Mouse (Mus musculus) forebrain, embryonic 11.5 days (tissue): ENCODE measurements around the gene Prkch. TPM values are rescaled to one million over a fixed set of nuclear protein-coding genes. Genes with fewer than 3 reads are reported as not detected.

Experiments
- ATAC-seq: fragments of 200-750 bp; cut with Nextera tagmentation; replicated peaks from 2 replicates; pipeline ENCODE4 v1.8.0; 2017; ENCODE audit warnings: moderate TSS enrichment; ENCODE audit not compliant: low FRiP score
- DNase-seq: peaks from one replicate; pipeline ENCODE4 v3.0.0-alpha.2; 2017; ENCODE audit warnings: low spot score
- H3K27ac ChIP-seq: fragments of 300-500 bp; sonication (generic); 2 replicates; pipeline ENCODE4 v1.5.1; 2014; ENCODE audit warnings: low read depth, low read length
- H3K27me3 ChIP-seq: fragments of 300-500 bp; sonication (generic); 2 replicates; pipeline ENCODE4 v1.6.1; 2014; ENCODE audit warnings: mild to moderate bottlenecking, low read length, mixed read lengths; ENCODE audit not compliant: control insufficient read depth, insufficient read depth
- H3K36me3 ChIP-seq: fragments of 300-500 bp; sonication (generic); 2 replicates; pipeline ENCODE4 v1.6.1; 2014; ENCODE audit warnings: mild to moderate bottlenecking, low read length, moderate library complexity, mixed read lengths; ENCODE audit not compliant: control insufficient read depth, insufficient read depth
- H3K4me1 ChIP-seq: fragments of 300-500 bp; sonication (generic); replicated peaks from 2 replicates; pipeline ENCODE4 v1.6.1; 2014; ENCODE audit warnings: low read length, mixed read lengths; ENCODE audit not compliant: control insufficient read depth, insufficient read depth
- H3K4me2 ChIP-seq: fragments of 300-500 bp; sonication (generic); 2 replicates; pipeline ENCODE4 v1.6.1; 2014; ENCODE audit warnings: low read depth, mild to moderate bottlenecking, low read length, moderate library complexity, mixed read lengths; ENCODE audit not compliant: severe bottlenecking
- H3K4me3 ChIP-seq: fragments of 300-500 bp; sonication (generic); 2 replicates; pipeline ENCODE4 v1.5.1; 2014; ENCODE audit warnings: low read depth, low read length
- H3K9ac ChIP-seq: fragments of 300-500 bp; sonication (generic); 2 replicates; pipeline ENCODE4 v1.6.1; 2014; ENCODE audit warnings: low read length
- H3K9me3 ChIP-seq: fragments of 300-500 bp; sonication (generic); 2 replicates; pipeline ENCODE4 v1.6.1; 2016; ENCODE audit warnings: low read length, mixed read lengths; ENCODE audit not compliant: control insufficient read depth
- WGBS: fragments of 180-500 bp; shearing (Covaris S2); extraction: QIAGEN DNeasy Blood & Tissue Kit; methylation state at CpG from one replicate; pipeline ENCODE4 v1.1.7; 2014; 5-methylcytosine and 5-hydroxymethylcytosine counted together
- polyA plus RNA-seq: library from polyadenylated mRNA; unstranded; fragments of >200 nt; fragmentation: Nextera tagmentation; extraction: Ambion mirVana; gene quantifications from 2 replicates; pipeline ENCODE4 v1.2.1, GENCODE M21; 2014

The Prkch gene
- polyA plus RNA-seq, 1 experiment from 2014 or later, result 5.6 TPM

- H3K9me3 ChIP-seq, result no peaks in the 10 kb centered on the region
Measured at GRCm38 (mm10) chr12:73723067-73723466, 138.5 kb downstream of the Prkch start.

GRCm38 (mm10) chr12:73723887-73724286 lies 139.3 kb downstream of the Prkch start:
- H3K27me3 ChIP-seq, result no peaks in the 10 kb centered on the region

More at GRCm38 (mm10) chr12:73723067-73723466, 138.5 kb downstream of the Prkch start:
- WGBS, result 84% methylated on average over 4 of the region's 4 CpGs
- no peaks in the 10 kb centered on the region for H3K27me3 ChIP-seq
- no peaks in the 10 kb centered on the region for H3K36me3 ChIP-seq
- H3K4me1 ChIP-seq, result no peaks in the 10 kb centered on the region
- no peak overlapping the region for H3K4me2 ChIP-seq
- no peak overlapping the region for H3K27ac ChIP-seq
- no peak overlapping the region for H3K9ac ChIP-seq
- ATAC-seq (no peak), DNase-seq (no peak)
- H3K4me3 ChIP-seq, result no peak overlapping the region

GRCm38 (mm10) chr12:73725825-73726604 lies 141.4 kb downstream of the Prkch start:
- H3K4me3 ChIP-seq, result no peak overlapping the region
- 92% methylated on average over 9 of the region's 9 CpGs for WGBS
- H3K9me3 ChIP-seq, result no peaks in the 10 kb centered on the region
- no peak overlapping the region for H3K4me2 ChIP-seq
- no peaks in the 10 kb centered on the region for H3K36me3 ChIP-seq
- H3K4me1 ChIP-seq, result no peaks in the 10 kb centered on the region
- H3K27ac ChIP-seq, result no peak overlapping the region
- H3K9ac ChIP-seq, result no peak overlapping the region
- DNase-seq (no peak), ATAC-seq (no peak)
- H3K27me3 ChIP-seq, result no peaks in the 10 kb centered on the region

More at GRCm38 (mm10) chr12:73723887-73724286, 139.3 kb downstream of the Prkch start:
- no peaks in the 10 kb centered on the region for H3K9me3 ChIP-seq
- 94% methylated on average over 10 of the region's 10 CpGs for WGBS
- no peak overlapping the region for H3K4me2 ChIP-seq
- H3K27ac ChIP-seq, result no peak overlapping the region
- no peak overlapping the region for H3K4me3 ChIP-seq
- DNase-seq, result no peak
- H3K9ac ChIP-seq, result no peak overlapping the region
- H3K36me3 ChIP-seq, result no peaks in the 10 kb centered on the region
- H3K4me1 ChIP-seq, result no peaks in the 10 kb centered on the region
- no peak for ATAC-seq

- Histone ChIP-seq H3K27ac (no peak overlapping the region), H3K4me1 (no peaks in the 10 kb centered on the region), H3K9me3 (no peaks in the 10 kb centered on the region), H3K36me3 (no peaks in the 10 kb centered on the region), H3K9ac (no peak overlapping the region), H3K4me3 (no peak overlapping the region), H3K27me3 (no peaks in the 10 kb centered on the region), H3K4me2 (no peak overlapping the region)
- DNase-seq (no peak), ATAC-seq (no peak)
- 89% methylated on average over 1 of the region's 1 CpGs for WGBS
Measured at GRCm38 (mm10) chr12:73727046-73727445, 142.4 kb downstream of the Prkch start.

- Histone ChIP-seq H3K27ac (no peak overlapping the region), H3K9ac (no peak overlapping the region), H3K36me3 (no peaks in the 10 kb centered on the region), H3K4me2 (no peak overlapping the region), H3K27me3 (no peaks in the 10 kb centered on the region), H3K4me3 (no peak overlapping the region), H3K4me1 (no peaks in the 10 kb centered on the region), H3K9me3 (no peaks in the 10 kb centered on the region)
- WGBS, result 10% methylated on average over 4 of the region's 4 CpGs
- ATAC-seq (no peak), DNase-seq (no peak)
Measured at GRCm38 (mm10) chr12:73730603-73731002, 146.0 kb downstream of the Prkch start.

GRCm38 (mm10) chr12:73731093-73731492 lies 146.5 kb downstream of the Prkch start:
- Histone ChIP-seq H3K9me3 (no peaks in the 10 kb centered on the region), H3K4me3 (no peak overlapping the region), H3K27me3 (no peaks in the 10 kb centered on the region), H3K4me2 (no peak overlapping the region), H3K4me1 (no peaks in the 10 kb centered on the region), H3K36me3 (no peaks in the 10 kb centered on the region), H3K9ac (no peak overlapping the region), H3K27ac (no peak overlapping the region)
- DNase-seq (no peak), ATAC-seq (no peak)
- WGBS, result 78% methylated on average over 5 of the region's 5 CpGs

- Histone ChIP-seq H3K4me1 (no peaks in the 10 kb centered on the region), H3K4me3 (no peak overlapping the region), H3K27ac (no peak overlapping the region), H3K4me2 (no peak overlapping the region), H3K9ac (no peak overlapping the region), H3K36me3 (no peaks in the 10 kb centered on the region), H3K27me3 (no peaks in the 10 kb centered on the region), H3K9me3 (no peaks in the 10 kb centered on the region)
- WGBS, result 83% methylated on average over 17 of the region's 17 CpGs
- no peak for ATAC-seq
- no peak for DNase-seq
Measured at GRCm38 (mm10) chr12:73731848-73732540, 147.4 kb downstream of the Prkch start.

DNA sequence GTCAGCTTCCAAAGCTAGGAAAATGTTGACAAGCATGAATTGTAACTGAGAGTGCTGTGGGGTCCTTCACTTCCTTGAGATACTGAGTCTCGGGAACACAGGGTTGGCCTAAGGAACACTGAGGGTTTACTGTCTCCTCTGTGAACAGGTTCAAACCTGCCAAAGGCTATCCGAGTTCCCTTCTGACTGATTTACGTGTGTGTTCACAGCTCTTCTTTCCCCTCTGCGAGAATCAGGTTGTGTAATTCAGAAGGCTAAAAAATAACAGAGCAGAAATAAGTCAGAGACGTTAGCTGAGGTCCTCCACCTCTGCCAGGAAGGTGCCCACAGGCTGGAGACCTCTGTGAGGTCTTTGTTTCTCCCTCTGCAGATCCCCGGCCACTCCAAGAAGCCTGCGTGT lies 148.3 kb downstream of the Prkch start:
- DNase-seq (no peak), ATAC-seq (no peak)
- Histone ChIP-seq H3K9ac (no peak overlapping the region), H3K4me1 (no peaks in the 10 kb centered on the region), H3K9me3 (no peaks in the 10 kb centered on the region), H3K36me3 (no peaks in the 10 kb centered on the region), H3K4me3 (no peak overlapping the region), H3K27me3 (no peaks in the 10 kb centered on the region), H3K27ac (no peak overlapping the region), H3K4me2 (no peak overlapping the region)
- WGBS, result 78% methylated on average over 7 of the region's 7 CpGs
